Mouse (Mus musculus) fibroblast of lung, adult 2 months (primary cell): ENCODE measurements around the gene Pnpla5.
"Not testable (repeated sequence)": the region's sequence is repeated elsewhere in the genome, so short reads cannot be mapped to it uniquely, and the experiment has no call there.

Source experiments
- DNase-seq: peaks from one replicate; pipeline ENCODE4 v3.0.0-alpha.2; 2011; ENCODE audit warnings: low read depth

Pnpla5 gene

GRCm38 (mm10) chr15:84123075-84123474 lies at the start of gene Pnpla5:
Gene Pnpla5, minus strand, starts transcription at chr15:84123175.
- DNase-seq: no peak

- no peak for DNase-seq
These were observed 48.2 kb upstream of the Pnpla5 start for GRCm38 (mm10) chr15:84171166-84171565.

- no peak for DNase-seq
These were observed 46.5 kb upstream of the Pnpla5 start for GRCm38 (mm10) chr15:84169511-84169910.

GRCm38 (mm10) chr15:84168170-84169161 lies 45.5 kb upstream of the Pnpla5 start:
- no peak for DNase-seq

GRCm38 (mm10) chr15:84167600-84167999 lies 44.6 kb upstream of the Pnpla5 start, which contains the start of gene Pnpla3:
Gene Pnpla3, plus strand, starts transcription at chr15:84167837.
- peak; percentile 79 for DNase-seq

GRCm38 (mm10) chr15:84166818-84167217 lies 43.8 kb upstream of the Pnpla5 start:
- no peak for DNase-seq

GRCm38 (mm10) chr15:84161871-84162270 lies 38.9 kb upstream of the Pnpla5 start:
- DNase-seq: no peak

- not testable (repeated sequence) for DNase-seq
These were observed 34.6 kb upstream of the Pnpla5 start for GRCm38 (mm10) chr15:84157530-84157929.

- DNase-seq: no peak
These were observed 33.2 kb upstream of the Pnpla5 start for GRCm38 (mm10) chr15:84156158-84156557.

- no peak for DNase-seq
These were observed 18.0 kb upstream of the Pnpla5 start for GRCm38 (mm10) chr15:84140929-84141328.

- no peak for DNase-seq
These were observed 17.1 kb upstream of the Pnpla5 start for GRCm38 (mm10) chr15:84140109-84140508.

GRCm38 (mm10) chr15:84139592-84140005 lies 16.6 kb upstream of the Pnpla5 start:
- DNase-seq: no peak

GRCm38 (mm10) chr15:84136473-84137415 lies 13.8 kb upstream of the Pnpla5 start:
- DNase-seq: no peak

GRCm38 (mm10) chr15:84135472-84135871 lies 12.5 kb upstream of the Pnpla5 start:
- DNase-seq: peak; percentile 6

GRCm38 (mm10) chr15:84133440-84133839 lies 10.5 kb upstream of the Pnpla5 start:
- DNase-seq: no peak

GRCm38 (mm10) chr15:84131971-84132370 lies 9.0 kb upstream of the Pnpla5 start:
- DNase-seq: no peak

- no peak for DNase-seq
These were observed 8.3 kb upstream of the Pnpla5 start for GRCm38 (mm10) chr15:84131096-84131786.

- no peak for DNase-seq
These were observed 3.9 kb upstream of the Pnpla5 start for GRCm38 (mm10) chr15:84126871-84127270.

GRCm38 (mm10) chr15:84126447-84126846 lies 3.5 kb upstream of the Pnpla5 start:
- DNase-seq: no peak

GRCm38 (mm10) chr15:84124086-84124485 lies 1.1 kb upstream of the Pnpla5 start:
- no peak for DNase-seq

- no peak for DNase-seq
These were observed 1.9 kb downstream of the Pnpla5 start for GRCm38 (mm10) chr15:84121036-84121435.

- no peak for DNase-seq
These were observed 2.4 kb downstream of the Pnpla5 start for GRCm38 (mm10) chr15:84120612-84121011.
